24 mouse cellular contexts compared by ENCODE assay signal in the genomic region with DNA sequence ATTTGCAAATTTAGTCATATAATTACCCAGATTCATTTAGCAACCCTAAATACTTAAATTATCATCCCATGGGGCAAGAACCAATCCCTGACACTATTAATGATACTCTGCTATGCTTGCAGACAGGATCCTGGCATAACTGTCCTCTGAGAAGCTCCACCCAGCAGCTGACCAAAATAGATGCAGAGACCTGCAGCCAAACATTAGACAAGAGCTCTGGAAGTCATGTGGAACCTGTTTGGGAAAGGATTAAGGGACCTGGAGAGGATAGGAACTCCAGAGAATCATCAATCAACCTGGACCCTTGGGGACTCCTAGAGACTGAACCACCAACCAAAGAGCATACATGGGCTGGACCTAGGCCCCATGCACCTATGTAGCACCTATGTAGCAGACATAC.
"Had no signal": no experiment of that assay in that cellular context is flagged by ENCODE, and none has a peak within 500 bp of the region (broad histone marks: within the 10 kb centered on the region; RNA-seq: fewer than 3 reads in every experiment).

No protein-coding gene starts in this region.

- H3K27ac ChIP-seq: gastrocnemius, adult 2 months; heart, adult 2 months; heart, embryonic 13.5 days; hindbrain, embryonic 13.5 days; hindbrain, embryonic 15.5 days; hindbrain, postnatal 0 days; kidney, embryonic 15.5 days; kidney, postnatal 0 days; limb, embryonic 13.5 days; limb, embryonic 15.5 days; liver, embryonic 12.5 days; liver, embryonic 14.5 days had no signal

- DNase-seq: gastrocnemius, adult 2 months; gastrocnemius, postnatal 10 days; gastrocnemius, postnatal 25 days; kidney, adult 11 months; kidney, adult 2 months; kidney, adult 9 months; kidney, postnatal 14 days; kidney, postnatal 36 days; layer of hippocampus, adult 9-11 months; layer of hippocampus, postnatal 36 days; left cerebral cortex, postnatal 4 days had no signal

- H3K4me3 ChIP-seq: gastrocnemius, adult 2 months; heart, adult 2 months; heart, embryonic 13.5 days; hindbrain, embryonic 13.5 days; hindbrain, embryonic 15.5 days; kidney, embryonic 15.5 days; limb, embryonic 13.5 days; limb, embryonic 15.5 days; liver, embryonic 12.5 days had no signal

- H3K9me3 ChIP-seq: heart, embryonic 13.5 days; hindbrain, embryonic 13.5 days; hindbrain, embryonic 15.5 days; kidney, embryonic 15.5 days; limb, embryonic 13.5 days; limb, embryonic 15.5 days; liver, embryonic 12.5 days had no signal

- H3K27me3 ChIP-seq: heart, embryonic 13.5 days; hindbrain, embryonic 13.5 days; hindbrain, embryonic 15.5 days; kidney, embryonic 15.5 days; limb, embryonic 13.5 days; limb, embryonic 15.5 days; liver, embryonic 12.5 days had no signal

- ATAC-seq: forebrain, embryonic 16.5 days; hindbrain, postnatal 0 days; intestine, embryonic 16.5 days; liver, embryonic 12.5 days had no signal

- H3K36me3 ChIP-seq: heart, embryonic 13.5 days; hindbrain, embryonic 13.5 days; hindbrain, embryonic 15.5 days; kidney, embryonic 15.5 days; limb, embryonic 13.5 days; limb, embryonic 15.5 days; liver, embryonic 12.5 days had no signal

- H3K4me2 ChIP-seq: heart, embryonic 13.5 days; hindbrain, embryonic 13.5 days; hindbrain, embryonic 15.5 days; kidney, embryonic 15.5 days; limb, embryonic 13.5 days; limb, embryonic 15.5 days; liver, embryonic 12.5 days had no signal

- H3K4me1 ChIP-seq: hindbrain, embryonic 13.5 days; hindbrain, embryonic 15.5 days; kidney, embryonic 15.5 days; limb, embryonic 13.5 days; limb, embryonic 15.5 days; liver, embryonic 12.5 days had no signal

- H3K9ac ChIP-seq: heart, embryonic 13.5 days; hindbrain, embryonic 13.5 days; hindbrain, embryonic 15.5 days; kidney, embryonic 15.5 days; limb, embryonic 13.5 days; limb, embryonic 15.5 days; liver, embryonic 12.5 days; liver, embryonic 14.5 days had no signal
